Mouse (Mus musculus) thymus, adult 2 months (tissue): ENCODE measurements at regions not wholly inside any gene's neighbourhood (a gene's known extent, or its start where the extent isn't known, plus 50 kb on each side); places are given as distances from the start of the nearest gene placed in this dataset.

Experiments used
- DNase-seq: peaks from one replicate; pipeline ENCODE4 v3.0.0; 2021
- H3K27ac ChIP-seq: fragments of 200-500 bp; 2 replicates; pipeline ENCODE4 v1.5.1; 2012; ENCODE audit warnings: low read length, control low read depth; ENCODE audit not compliant: control insufficient read depth, insufficient read depth
- H3K27me3 ChIP-seq: fragments of 200-500 bp; 2 replicates; pipeline ENCODE4 v1.6.1; 2012; ENCODE audit warnings: mild to moderate bottlenecking, low read length, moderate library complexity, mixed read lengths; ENCODE audit not compliant: control insufficient read depth, insufficient read depth
- H3K36me3 ChIP-seq: fragments of 200-500 bp; 2 replicates; pipeline ENCODE4 v1.6.1; 2012; ENCODE audit warnings: mild to moderate bottlenecking, low read length, moderate library complexity; ENCODE audit not compliant: control insufficient read depth, insufficient read depth
- H3K4me1 ChIP-seq: fragments of 200-500 bp; replicated peaks from 2 replicates; pipeline ENCODE4 v1.6.1; 2012; ENCODE audit warnings: low read length; ENCODE audit not compliant: control insufficient read depth, insufficient read depth
- H3K4me3 ChIP-seq: fragments of 200-500 bp; 2 replicates; pipeline ENCODE4 v1.5.1; 2012; ENCODE audit warnings: mild to moderate bottlenecking, low read length, control low read depth, moderate library complexity; ENCODE audit not compliant: control insufficient read depth, insufficient read depth
- CTCF ChIP-seq: fragments of 200-500 bp; IDR thresholded peaks from 2 replicates; pipeline ENCODE4 v1.5.1; 2012; ENCODE audit warnings: mild to moderate bottlenecking, control low read depth, low read length, moderate library complexity, borderline replicate concordance; ENCODE audit not compliant: control insufficient read depth, poor library complexity, insufficient read depth; ENCODE audit errors: extremely low read depth
- POLR2A ChIP-seq: fragments of 200-500 bp; IDR thresholded peaks from 2 replicates; pipeline ENCODE4 v1.6.1; 2012; ENCODE audit warnings: mild to moderate bottlenecking, low read length, control low read depth, moderate library complexity; ENCODE audit not compliant: control insufficient read depth, poor library complexity, insufficient read depth; ENCODE audit errors: extremely low read depth
- WGBS: fragments of 180-500 bp; shearing (Covaris S2); methylation state at CpG from one replicate; pipeline ENCODE4 v1.1.7; 2018; 5-methylcytosine and 5-hydroxymethylcytosine counted together

GRCm38 (mm10) chr14:15841390-15842023 is 402.7 kb upstream of the Lrrc3b start:
- Histone ChIP-seq H3K4me1 (no peaks in the 10 kb centered on the region), H3K27ac (no peak overlapping the region), H3K36me3 (no peaks in the 10 kb centered on the region), H3K27me3 (no peaks in the 10 kb centered on the region), H3K4me3 (no peak overlapping the region)
- WGBS: 91% methylated on average over 1 of the region's 1 CpGs
- no peak for DNase-seq
- no peak for TF ChIP-seq POLR2A
- no peak for TF ChIP-seq CTCF

DNA sequence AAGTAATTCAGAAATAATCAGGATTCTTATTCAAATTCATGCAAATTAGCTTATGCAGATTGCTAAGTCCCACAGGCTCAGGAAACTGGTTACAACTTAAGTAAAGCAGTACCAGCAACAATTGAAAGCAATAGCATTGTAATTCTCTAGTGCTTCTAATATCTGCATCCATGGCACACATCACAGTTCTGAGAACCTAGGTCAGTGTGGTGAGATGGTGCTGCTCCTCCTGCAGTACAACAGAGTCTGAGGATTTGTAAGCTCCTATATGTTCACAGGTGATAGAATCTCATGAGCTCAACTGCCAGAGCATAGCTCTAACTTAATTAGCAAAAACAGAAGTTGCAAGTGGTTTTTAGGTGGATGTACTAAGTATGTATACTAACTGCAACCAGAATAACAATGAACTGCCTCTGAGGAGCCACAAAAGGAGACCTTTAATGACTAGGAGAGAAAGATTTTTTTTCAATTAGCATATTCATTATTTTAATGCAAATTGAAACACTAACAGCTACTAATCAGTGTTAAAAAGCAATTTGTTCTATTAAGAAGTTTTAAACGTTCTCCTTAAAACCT is 403.3 kb upstream of the Lrrc3b start:
- DNase-seq: no peak
- WGBS: 72% methylated on average over 1 of the region's 1 CpGs
- TF ChIP-seq POLR2A (no peak), CTCF (no peak)

GRCm38 (mm10) chr14:15868520-15868919 is 380.6 kb upstream of the Ngly1 start:
- no peak overlapping the region for H3K27ac ChIP-seq
- WGBS: 86% methylated on average over 3 of the region's 3 CpGs
- H3K27me3 ChIP-seq: no peaks in the 10 kb centered on the region
- no peaks in the 10 kb centered on the region for H3K36me3 ChIP-seq
- no peak for TF ChIP-seq CTCF
- no peak for TF ChIP-seq POLR2A
- no peak for DNase-seq
- no peaks in the 10 kb centered on the region for H3K4me1 ChIP-seq
- no peak overlapping the region for H3K4me3 ChIP-seq

More for the DNA sequence above, 403.3 kb upstream of the Lrrc3b start:
- Histone ChIP-seq H3K36me3 (no peaks in the 10 kb centered on the region), H3K4me3 (no peak overlapping the region), H3K27ac (no peak overlapping the region), H3K4me1 (no peaks in the 10 kb centered on the region), H3K27me3 (no peaks in the 10 kb centered on the region)

DNA sequence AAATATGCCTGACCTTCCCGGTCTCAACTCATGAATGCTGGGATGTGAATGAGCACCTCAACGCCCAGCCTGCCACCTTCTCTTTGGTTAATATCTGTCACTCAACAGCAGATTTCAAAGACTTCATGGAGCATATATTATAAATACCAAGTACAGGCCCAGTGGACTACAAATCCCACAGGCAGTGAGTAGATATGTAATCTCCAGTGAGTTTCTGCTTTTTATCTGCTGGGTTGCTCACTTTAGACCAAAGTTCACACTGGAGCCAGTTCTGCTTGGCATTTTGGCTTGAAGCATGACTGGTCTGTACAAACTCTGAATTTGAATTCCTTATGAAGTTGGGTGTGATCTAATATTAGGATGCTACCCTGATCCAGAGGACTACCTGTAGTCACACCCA is 377.1 kb upstream of the Ngly1 start:
- no peak for DNase-seq
- WGBS: 91% methylated on average over 2 of the region's 2 CpGs
- H3K27ac ChIP-seq: no peak overlapping the region
- TF ChIP-seq POLR2A (no peak), CTCF (no peak)
- no peaks in the 10 kb centered on the region for H3K27me3 ChIP-seq
- H3K4me1 ChIP-seq: no peaks in the 10 kb centered on the region
- H3K4me3 ChIP-seq: no peak overlapping the region
- no peaks in the 10 kb centered on the region for H3K36me3 ChIP-seq

GRCm38 (mm10) chr14:15880146-15880545 is 368.9 kb upstream of the Ngly1 start:
- Histone ChIP-seq H3K4me3 (no peak overlapping the region), H3K27me3 (no peaks in the 10 kb centered on the region), H3K36me3 (no peaks in the 10 kb centered on the region), H3K27ac (no peak overlapping the region; the same call in 1 of the 2 replicates), H3K4me1 (peaks cover 3% of the 10 kb centered on the region)
- 95% methylated on average over 3 of the region's 3 CpGs for WGBS
- TF ChIP-seq POLR2A (no peak), CTCF (no peak)
- DNase-seq: no peak

GRCm38 (mm10) chr14:15881284-15881683 is 367.8 kb upstream of the Ngly1 start:
- WGBS: 47% methylated on average over 1 of the region's 1 CpGs
- H3K27me3 ChIP-seq: no peaks in the 10 kb centered on the region
- DNase-seq: peak; percentile 78
- H3K4me1 ChIP-seq: peaks cover 3% of the 10 kb centered on the region
- H3K36me3 ChIP-seq: no peaks in the 10 kb centered on the region
- H3K27ac ChIP-seq: peak overlapping the region; percentile 57
- no peak for TF ChIP-seq POLR2A
- no peak for TF ChIP-seq CTCF
- no peak overlapping the region for H3K4me3 ChIP-seq
